Mouse (Mus musculus) forebrain, embryonic 11.5 days (tissue): ENCODE data around the gene Aldoart2. TPM values are rescaled to one million over a fixed set of nuclear protein-coding genes. Genes with fewer than 3 reads are reported as not detected.

Experiments used
- ATAC-seq: fragments of 200-750 bp; cut with Nextera tagmentation; replicated peaks from 2 replicates; pipeline ENCODE4 v1.8.0; 2017; ENCODE audit warnings: moderate TSS enrichment; ENCODE audit not compliant: low FRiP score
- DNase-seq: peaks from one replicate; pipeline ENCODE4 v3.0.0-alpha.2; 2017; ENCODE audit warnings: low spot score
- H3K27ac ChIP-seq: fragments of 300-500 bp; sonication (generic); 2 replicates; pipeline ENCODE4 v1.5.1; 2014; ENCODE audit warnings: low read depth, low read length
- H3K27me3 ChIP-seq: fragments of 300-500 bp; sonication (generic); 2 replicates; pipeline ENCODE4 v1.6.1; 2014; ENCODE audit warnings: mild to moderate bottlenecking, low read length, mixed read lengths; ENCODE audit not compliant: control insufficient read depth, insufficient read depth
- H3K36me3 ChIP-seq: fragments of 300-500 bp; sonication (generic); 2 replicates; pipeline ENCODE4 v1.6.1; 2014; ENCODE audit warnings: mild to moderate bottlenecking, low read length, moderate library complexity, mixed read lengths; ENCODE audit not compliant: control insufficient read depth, insufficient read depth
- H3K4me1 ChIP-seq: fragments of 300-500 bp; sonication (generic); replicated peaks from 2 replicates; pipeline ENCODE4 v1.6.1; 2014; ENCODE audit warnings: low read length, mixed read lengths; ENCODE audit not compliant: control insufficient read depth, insufficient read depth
- H3K4me2 ChIP-seq: fragments of 300-500 bp; sonication (generic); 2 replicates; pipeline ENCODE4 v1.6.1; 2014; ENCODE audit warnings: low read depth, mild to moderate bottlenecking, low read length, moderate library complexity, mixed read lengths; ENCODE audit not compliant: severe bottlenecking
- H3K4me3 ChIP-seq: fragments of 300-500 bp; sonication (generic); 2 replicates; pipeline ENCODE4 v1.5.1; 2014; ENCODE audit warnings: low read depth, low read length
- H3K9ac ChIP-seq: fragments of 300-500 bp; sonication (generic); 2 replicates; pipeline ENCODE4 v1.6.1; 2014; ENCODE audit warnings: low read length
- H3K9me3 ChIP-seq: fragments of 300-500 bp; sonication (generic); 2 replicates; pipeline ENCODE4 v1.6.1; 2016; ENCODE audit warnings: low read length, mixed read lengths; ENCODE audit not compliant: control insufficient read depth
- WGBS: fragments of 180-500 bp; shearing (Covaris S2); extraction: QIAGEN DNeasy Blood & Tissue Kit; methylation state at CpG from one replicate; pipeline ENCODE4 v1.1.7; 2014; 5-methylcytosine and 5-hydroxymethylcytosine counted together
- polyA plus RNA-seq: library from polyadenylated mRNA; unstranded; fragments of >200 nt; fragmentation: Nextera tagmentation; extraction: Ambion mirVana; gene quantifications from 2 replicates; pipeline ENCODE4 v1.2.1, GENCODE M21; 2014

The Aldoart2 gene
- polyA plus RNA-seq, 1 experiment from 2014 or later = not detected

DNA sequence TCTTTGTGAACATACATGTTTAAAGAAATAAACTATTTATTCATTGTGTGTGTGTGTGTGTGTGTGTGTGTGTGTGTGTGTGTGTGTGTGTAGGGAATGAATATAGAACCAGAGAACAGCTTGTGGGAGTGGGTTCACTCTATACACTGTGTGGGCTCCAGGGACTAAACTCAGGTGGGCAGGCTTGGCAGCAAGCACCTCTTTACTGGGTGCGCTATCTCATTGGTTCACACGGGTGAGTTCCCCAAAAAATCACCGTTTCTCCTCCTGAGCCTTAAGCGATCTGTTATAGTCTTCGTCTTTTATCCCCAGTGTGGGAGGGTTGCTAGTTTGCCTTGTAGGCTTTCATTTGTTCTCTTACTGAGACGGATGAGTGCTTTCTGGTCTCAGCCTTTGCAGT is 7.2 kb upstream of the Aldoart2 start:
- ATAC-seq = no peak
- Histone ChIP-seq H3K27me3 (no peaks in the 10 kb centered on the region), H3K27ac (no peak overlapping the region), H3K4me1 (peaks cover 2% of the 10 kb centered on the region; the same call in 1 of the 2 replicates), H3K9me3 (no peaks in the 10 kb centered on the region), H3K4me3 (no peak overlapping the region), H3K9ac (no peak overlapping the region), H3K4me2 (no peak overlapping the region), H3K36me3 (no peaks in the 10 kb centered on the region)
- 76% methylated on average over 6 of the region's 6 CpGs for WGBS
- no peak for DNase-seq

GRCm38 (mm10) chr12:55559184-55559855 is 5.7 kb upstream of the Aldoart2 start:
- WGBS = 81% methylated on average over 12 of the region's 12 CpGs
- no peaks in the 10 kb centered on the region for H3K36me3 ChIP-seq
- no peak overlapping the region for H3K27ac ChIP-seq
- no peak overlapping the region for H3K4me3 ChIP-seq
- H3K4me1 ChIP-seq = peaks cover 2% of the 10 kb centered on the region; the same call in 1 of the 2 replicates
- no peak for ATAC-seq
- no peak overlapping the region for H3K9ac ChIP-seq
- no peak overlapping the region for H3K4me2 ChIP-seq
- H3K9me3 ChIP-seq = no peaks in the 10 kb centered on the region
- no peaks in the 10 kb centered on the region for H3K27me3 ChIP-seq
- no peak for DNase-seq

- peak overlapping the region; percentile 18; the same call in 1 of the 2 replicates for H3K4me3 ChIP-seq
- peaks cover 2% of the 10 kb centered on the region; the same call in 1 of the 2 replicates for H3K4me1 ChIP-seq
- peak overlapping the region; percentile 40; the same call in 1 of the 2 replicates for H3K4me2 ChIP-seq
- ATAC-seq (no peak), DNase-seq (no peak)
- no peak overlapping the region for H3K27ac ChIP-seq
- 10% methylated on average over 19 of the region's 19 CpGs for WGBS
- H3K9ac ChIP-seq = peak overlapping the region; percentile 37
- no peaks in the 10 kb centered on the region for H3K36me3 ChIP-seq
- no peaks in the 10 kb centered on the region for H3K9me3 ChIP-seq
- H3K27me3 ChIP-seq = no peaks in the 10 kb centered on the region
Observed at GRCm38 (mm10) chr12:55560025-55560690, 4.9 kb upstream of the Aldoart2 start.

DNA sequence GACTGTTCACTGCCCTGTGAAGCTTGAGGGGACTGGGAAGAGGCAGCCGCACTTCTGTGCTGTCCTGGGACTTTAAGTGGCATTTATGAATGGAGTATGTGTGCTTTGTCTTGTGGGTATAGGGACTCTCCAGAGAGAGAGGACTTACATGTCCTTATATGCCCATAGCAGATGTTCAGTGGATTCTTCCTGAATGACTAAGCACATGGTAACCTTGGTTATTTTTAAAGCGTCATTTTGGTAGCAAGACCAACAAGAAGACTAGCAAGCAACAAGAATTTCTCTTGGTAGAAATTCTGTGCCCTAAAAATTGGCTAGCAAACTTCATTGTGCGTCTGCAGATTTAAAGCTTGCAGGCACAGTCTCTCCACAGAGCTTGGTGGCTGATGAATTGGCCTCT is 1.3 kb upstream of the Aldoart2 start:
- no peak for ATAC-seq
- Histone ChIP-seq H3K9ac (no peak overlapping the region), H3K36me3 (no peaks in the 10 kb centered on the region)

DNA sequence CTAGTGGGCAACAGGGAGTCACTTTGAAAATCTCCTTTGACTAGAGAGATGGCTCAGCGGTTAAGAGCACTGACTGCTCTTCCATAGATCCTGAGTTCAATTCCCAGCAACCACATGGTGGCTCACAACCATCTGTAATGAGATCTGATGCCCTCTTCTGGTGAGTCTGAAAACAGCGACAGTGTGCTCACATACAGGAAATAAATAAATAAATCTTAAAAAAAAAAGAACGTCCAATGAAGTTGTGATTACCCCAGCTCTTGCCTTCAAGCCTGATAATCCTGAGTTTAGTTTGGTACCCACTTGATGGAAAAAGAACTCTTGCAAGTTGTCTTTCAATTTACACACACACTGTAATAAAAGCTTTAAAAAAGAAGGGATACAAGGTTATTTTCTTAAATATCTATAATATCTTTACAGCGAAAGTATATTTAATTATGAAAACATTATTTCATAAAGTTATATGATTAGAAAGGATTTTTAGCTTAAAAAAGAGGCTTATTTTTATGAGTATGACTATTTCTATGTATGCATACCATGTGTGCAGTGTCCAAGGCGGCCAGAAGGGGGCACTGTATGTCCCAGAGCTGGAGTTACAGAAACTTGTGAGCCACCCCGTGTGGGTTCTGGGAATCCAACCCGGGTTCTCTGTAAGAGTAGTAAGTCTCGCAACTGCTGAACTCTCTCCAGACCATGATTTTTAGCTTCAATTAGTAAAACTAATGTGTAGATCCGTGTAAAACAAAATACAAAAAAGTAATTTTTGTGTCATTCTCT is 664 bp upstream of the Aldoart2 start:
- WGBS = 87% methylated on average over 9 of the region's 9 CpGs
- Histone ChIP-seq H3K27me3 (no peaks in the 10 kb centered on the region), H3K4me3 (no peak overlapping the region), H3K4me1 (peaks cover 2% of the 10 kb centered on the region; the same call in 1 of the 2 replicates), H3K9me3 (no peaks in the 10 kb centered on the region), H3K4me2 (no peak overlapping the region), H3K36me3 (no peaks in the 10 kb centered on the region), H3K9ac (no peak overlapping the region), H3K27ac (no peak overlapping the region)
- DNase-seq (no peak), ATAC-seq (no peak)

More for the DNA sequence above, 1.3 kb upstream of the Aldoart2 start:
- H3K4me1 ChIP-seq = peaks cover 2% of the 10 kb centered on the region; the same call in 1 of the 2 replicates
- no peak overlapping the region for H3K4me2 ChIP-seq
- H3K4me3 ChIP-seq = no peak overlapping the region
- WGBS = 95% methylated on average over 3 of the region's 3 CpGs
- DNase-seq = no peak
- H3K27ac ChIP-seq = no peak overlapping the region
- H3K9me3 ChIP-seq = no peaks in the 10 kb centered on the region
- no peaks in the 10 kb centered on the region for H3K27me3 ChIP-seq

DNA sequence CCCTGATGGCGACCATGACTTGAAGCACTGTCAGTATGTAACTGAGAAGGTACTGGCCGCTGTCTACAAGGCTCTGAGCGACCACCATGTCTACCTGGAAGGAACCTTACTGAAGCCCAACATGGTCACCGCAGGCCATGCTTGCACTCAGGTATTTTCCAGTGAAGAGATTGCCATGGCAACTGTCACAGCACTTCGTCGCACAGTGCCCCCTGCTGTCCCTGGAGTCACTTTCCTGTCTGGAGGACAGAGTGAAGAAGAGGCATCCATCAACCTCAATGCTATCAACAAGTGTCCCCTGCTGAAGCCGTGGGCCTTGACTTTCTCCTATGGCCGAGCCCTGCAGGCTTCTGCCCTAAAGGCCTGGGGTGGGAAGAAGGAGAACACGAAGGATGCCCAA is 828 bp downstream of the Aldoart2 start:
- no peaks in the 10 kb centered on the region for H3K9me3 ChIP-seq
- H3K4me1 ChIP-seq = no peaks in the 10 kb centered on the region
- WGBS = 81% methylated on average over 9 of the region's 9 CpGs
- no peaks in the 10 kb centered on the region for H3K36me3 ChIP-seq
- H3K27me3 ChIP-seq = no peaks in the 10 kb centered on the region
- no peak overlapping the region for H3K4me2 ChIP-seq
- H3K27ac ChIP-seq = no peak overlapping the region
- ATAC-seq = no peak
- no peak overlapping the region for H3K9ac ChIP-seq
- no peak for DNase-seq
- H3K4me3 ChIP-seq = no peak overlapping the region

DNA sequence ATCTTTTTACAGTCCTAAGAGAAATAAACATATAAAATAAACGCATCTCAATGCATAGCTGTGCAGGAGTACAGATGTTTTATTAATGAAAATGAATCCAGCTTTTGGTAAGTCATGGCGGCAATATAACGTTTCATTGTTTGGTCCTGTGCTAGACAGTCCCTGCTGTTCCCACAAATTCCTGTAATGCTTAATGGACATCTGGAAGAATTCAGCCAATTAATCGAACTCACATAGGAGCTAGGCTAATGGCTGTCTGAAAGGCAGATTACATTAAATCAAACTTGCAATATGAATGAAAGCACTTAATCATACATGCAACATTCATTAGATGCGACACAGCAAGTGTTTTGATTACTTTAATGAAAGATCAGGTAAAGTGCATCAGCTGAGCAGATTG is 1.8 kb downstream of the Aldoart2 start:
- Histone ChIP-seq H3K4me3 (no peak overlapping the region), H3K27me3 (no peaks in the 10 kb centered on the region), H3K9ac (no peak overlapping the region), H3K27ac (no peak overlapping the region), H3K9me3 (no peaks in the 10 kb centered on the region), H3K4me1 (no peaks in the 10 kb centered on the region), H3K36me3 (no peaks in the 10 kb centered on the region), H3K4me2 (no peak overlapping the region)
- 82% methylated on average over 5 of the region's 5 CpGs for WGBS
- DNase-seq = no peak
- ATAC-seq = no peak

DNA sequence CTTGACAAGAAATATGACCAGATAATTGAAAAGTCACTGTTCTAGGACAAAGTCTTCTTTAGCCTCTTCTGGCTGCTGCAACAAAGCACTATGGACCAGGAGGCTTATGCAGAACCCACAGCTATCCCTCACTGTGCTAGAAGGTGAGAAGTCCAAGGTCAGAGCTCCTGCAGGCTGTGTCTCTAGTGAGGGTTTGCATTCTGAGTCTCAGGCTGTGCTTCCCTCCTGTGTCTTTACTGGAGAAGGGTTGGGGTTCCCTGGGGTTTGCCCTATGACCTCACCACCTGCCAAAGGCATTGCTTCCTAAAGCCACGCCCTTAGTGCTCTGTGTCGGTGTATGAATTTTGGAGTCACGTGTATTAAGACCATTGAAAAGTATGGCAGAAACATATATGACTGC is 3.4 kb downstream of the Aldoart2 start:
- Histone ChIP-seq H3K9ac (no peak overlapping the region), H3K36me3 (no peaks in the 10 kb centered on the region), H3K4me2 (no peak overlapping the region), H3K4me1 (no peaks in the 10 kb centered on the region), H3K27me3 (no peaks in the 10 kb centered on the region), H3K4me3 (no peak overlapping the region), H3K9me3 (no peaks in the 10 kb centered on the region), H3K27ac (no peak overlapping the region)
- 88% methylated on average over 3 of the region's 3 CpGs for WGBS
- DNase-seq (no peak), ATAC-seq (no peak)
